Mouse (Mus musculus) lung, postnatal 14 days (tissue): ENCODE data around the gene Tgtp2.
A peak's percentile ranks its signal among the peaks of the same experiment; 100 is the strongest.
"Not testable (repeated sequence)": the region's sequence is repeated elsewhere in the genome, so short reads cannot be mapped to it uniquely, and the experiment has no call there.

Source experiments
- DNase-seq: peaks from one replicate; pipeline ENCODE4 v3.0.0; 2021

Gene Tgtp2

DNA sequence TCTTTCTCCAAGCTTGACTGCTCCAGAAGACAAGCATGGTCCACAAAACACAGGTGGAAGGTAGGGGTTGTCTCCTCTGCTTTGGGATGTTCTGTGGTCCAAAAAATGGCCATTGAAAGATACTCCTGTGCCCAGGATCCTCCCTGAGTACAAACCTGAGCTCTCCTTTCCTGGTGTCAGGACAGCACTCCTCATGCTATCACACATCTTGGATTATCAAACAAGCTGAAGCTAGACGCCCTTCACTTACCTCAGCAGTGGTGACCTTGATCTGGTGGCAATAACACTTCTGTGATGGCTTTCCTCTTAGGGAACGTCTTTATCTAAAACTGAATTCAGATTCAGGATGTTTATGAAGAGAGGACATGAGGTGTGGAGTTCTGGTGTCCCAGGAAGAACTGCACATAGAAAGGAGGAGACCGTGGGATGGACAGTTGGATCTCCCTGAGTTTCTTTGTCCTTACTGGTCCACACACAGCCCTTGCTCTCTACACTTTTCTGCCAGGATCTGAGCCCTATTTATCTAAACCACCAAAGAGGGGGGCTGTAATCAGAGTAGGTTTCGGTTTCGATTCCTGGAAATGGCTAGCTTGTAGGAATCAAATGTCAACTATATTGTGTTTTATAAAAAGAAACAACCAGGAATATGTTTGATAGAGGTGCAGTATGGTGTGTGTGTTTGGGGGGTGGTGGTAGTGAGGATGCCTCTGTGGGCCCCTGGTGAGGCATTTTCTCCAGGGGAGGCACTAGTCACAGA lies at the start of gene Tgtp2:
Gene Tgtp2, minus strand, starts transcription at position 494 of the 757 bp plus-strand sequence.
- DNase-seq, result not testable (repeated sequence)

DNA sequence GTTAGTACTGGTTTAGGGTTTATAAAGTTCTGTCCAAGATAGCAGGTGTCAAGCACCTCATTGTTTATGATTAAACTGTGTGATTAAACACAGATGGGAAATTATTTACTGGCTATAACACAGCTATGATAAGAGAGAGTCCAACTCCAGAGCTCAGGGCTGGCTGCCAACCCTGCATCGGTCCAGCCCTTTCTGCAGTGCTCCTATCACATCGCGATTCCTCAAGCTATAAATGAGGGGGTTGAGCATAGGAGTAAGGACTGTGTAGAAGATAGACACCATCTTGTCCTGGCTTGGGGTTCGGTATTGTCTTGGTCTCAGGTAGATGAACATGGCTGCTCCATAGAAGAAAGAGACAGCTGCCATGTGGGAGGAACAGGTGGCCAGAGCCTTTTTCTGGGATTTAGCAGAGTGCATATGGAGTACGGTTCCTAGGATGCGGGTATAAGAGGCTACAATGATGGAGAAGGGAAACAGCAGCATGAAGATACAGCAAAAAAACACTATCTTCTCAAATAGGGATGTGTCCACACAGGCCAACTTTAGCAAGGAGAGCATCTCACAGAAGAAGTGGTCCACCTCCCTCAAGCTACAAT lies 48.7 kb upstream of the Tgtp2 start:
- no peak for DNase-seq

DNA sequence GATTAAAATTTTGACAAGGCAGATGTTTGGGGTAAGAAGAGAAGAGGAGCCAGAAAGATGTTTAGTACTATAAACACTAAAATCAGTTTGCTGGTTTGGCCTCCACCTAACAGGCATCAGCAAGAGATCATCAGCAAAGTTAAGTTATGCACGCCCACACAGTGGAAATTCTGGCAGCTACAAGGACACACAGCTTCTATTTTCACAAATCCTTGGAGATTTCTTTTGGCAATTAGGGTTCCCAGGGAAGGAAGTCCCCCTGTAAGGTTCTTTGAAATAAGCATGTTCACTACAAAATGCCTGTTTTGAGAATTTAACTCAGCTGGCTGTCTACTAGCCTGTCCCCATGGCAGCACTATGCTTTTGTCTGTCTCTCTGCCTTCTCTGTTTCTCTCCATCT lies 47.0 kb upstream of the Tgtp2 start:
- no peak for DNase-seq

DNA sequence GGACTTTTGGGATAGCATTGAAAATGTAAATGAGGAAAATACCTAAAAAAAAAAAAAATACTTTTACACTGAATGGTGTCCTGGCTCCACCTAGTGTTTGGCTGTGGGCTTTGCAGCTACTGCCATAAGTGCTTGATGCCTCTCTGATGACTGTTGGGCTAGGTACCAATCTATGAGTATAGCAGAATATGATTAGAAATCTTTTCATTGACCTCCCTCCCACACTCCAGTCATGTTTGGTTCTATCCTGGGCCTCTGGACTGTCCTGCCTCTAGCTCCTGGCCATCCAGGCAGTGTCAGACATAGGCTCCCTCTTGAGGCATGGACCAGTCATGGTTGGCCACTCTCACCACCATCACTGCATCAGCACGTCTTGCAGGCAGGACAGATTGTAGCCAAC lies 44.8 kb upstream of the Tgtp2 start:
- DNase-seq, result peak; percentile 47

- DNase-seq, result no peak
These were observed 43.9 kb upstream of the Tgtp2 start for GRCm38 (mm10) chr11:49107650-49108537.

- no peak for DNase-seq
These were observed 41.7 kb upstream of the Tgtp2 start for GRCm38 (mm10) chr11:49105752-49106151.

DNA sequence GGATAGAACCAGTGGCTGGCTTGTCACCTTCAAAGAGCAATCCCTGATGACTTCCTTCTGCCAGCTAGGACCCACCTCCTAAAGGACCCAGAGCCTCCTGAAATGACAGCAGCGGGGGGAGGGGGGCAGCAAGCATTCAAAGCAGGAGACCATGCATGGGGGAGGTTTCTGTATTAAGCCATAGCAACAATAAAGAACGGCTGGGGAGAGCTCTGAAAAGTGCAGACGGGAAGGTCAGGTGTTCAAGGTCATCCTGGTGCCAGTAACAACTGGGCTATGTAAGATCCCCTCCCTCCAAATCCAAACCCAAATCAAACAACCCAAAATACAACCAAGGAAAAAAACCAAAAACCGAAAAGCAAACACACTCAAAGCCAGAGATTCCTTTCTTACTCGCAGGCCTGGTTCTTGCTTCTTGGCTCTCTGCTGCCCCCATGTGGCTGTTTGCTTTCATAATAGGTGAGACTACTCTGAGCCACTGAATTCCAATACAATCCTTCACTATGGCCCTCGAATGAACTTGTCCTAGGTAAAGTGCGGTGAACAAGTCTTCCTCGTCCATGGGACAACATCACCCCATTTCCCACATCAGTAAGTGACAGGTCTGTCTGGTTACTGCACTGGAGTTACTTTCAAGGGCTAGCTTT lies 39.2 kb upstream of the Tgtp2 start:
- peak; percentile 96 for DNase-seq

DNA sequence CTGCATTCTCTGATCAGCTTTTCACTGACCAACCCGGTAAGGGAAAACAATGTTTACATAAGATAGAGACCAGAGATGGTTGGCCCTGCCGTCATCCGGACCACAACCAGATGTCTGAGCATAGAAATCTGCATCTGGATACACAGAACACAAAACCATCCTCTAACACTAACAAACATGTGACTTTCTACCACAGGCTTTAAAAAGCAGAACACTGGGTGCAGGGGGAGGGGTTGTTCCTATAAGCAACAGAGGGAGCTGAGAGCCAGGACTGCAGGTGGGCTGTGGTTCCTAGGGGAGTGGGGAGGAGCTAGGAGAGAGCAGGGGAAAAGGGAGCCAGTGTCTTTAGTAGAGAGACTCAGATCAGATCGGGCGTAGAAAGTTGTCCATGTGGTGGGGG lies 37.5 kb upstream of the Tgtp2 start:
- no peak for DNase-seq

GRCm38 (mm10) chr11:49100409-49100808 lies 36.4 kb upstream of the Tgtp2 start:
- DNase-seq, result no peak

GRCm38 (mm10) chr11:49095367-49095766 lies 31.4 kb upstream of the Tgtp2 start:
- DNase-seq, result no peak

GRCm38 (mm10) chr11:49093861-49094660 lies 30.1 kb upstream of the Tgtp2 start:
- DNase-seq, result no peak

- DNase-seq, result no peak
These were observed 28.8 kb upstream of the Tgtp2 start for GRCm38 (mm10) chr11:49092786-49093185.

- no peak for DNase-seq
These were observed 28.1 kb upstream of the Tgtp2 start for GRCm38 (mm10) chr11:49092053-49092586.

DNA sequence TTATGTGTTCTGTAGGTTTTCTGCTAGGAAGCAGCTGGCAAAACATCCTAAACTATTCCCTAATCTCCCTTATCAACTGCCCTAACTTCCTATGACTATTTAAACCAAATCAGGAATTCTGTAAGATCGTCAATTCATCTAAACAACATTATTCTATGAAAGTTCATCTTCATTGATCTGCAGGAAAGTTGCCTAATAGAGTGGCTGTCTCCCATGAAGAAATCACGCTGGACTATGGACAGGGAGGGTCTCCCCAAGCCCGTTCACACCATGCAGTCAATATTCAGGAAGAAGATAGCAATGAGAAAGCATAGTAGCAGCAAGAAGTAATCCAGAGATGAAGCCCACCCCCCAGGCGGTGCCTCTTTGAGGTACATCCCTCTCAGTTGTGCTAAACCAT lies 27.2 kb upstream of the Tgtp2 start:
- DNase-seq, result no peak

DNA sequence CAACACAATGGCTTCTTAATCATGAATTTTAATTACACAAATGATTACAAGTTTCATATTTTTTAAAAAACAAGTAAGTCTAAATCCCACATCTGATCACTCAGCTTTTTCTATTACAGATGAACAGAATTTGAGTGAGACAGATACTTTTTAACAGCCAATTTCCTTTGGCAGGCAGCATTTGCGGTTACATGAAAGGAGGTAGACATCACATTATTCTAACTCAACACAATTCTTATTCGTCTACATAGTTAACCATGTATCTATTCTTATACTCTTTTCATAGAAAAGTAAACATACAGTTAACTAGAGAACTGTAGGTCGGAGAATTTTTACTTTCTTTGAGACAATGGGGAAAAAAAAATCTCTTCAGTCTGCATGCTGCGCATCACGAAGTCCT lies 26.5 kb upstream of the Tgtp2 start:
- no peak for DNase-seq

GRCm38 (mm10) chr11:49089735-49090507 lies 25.9 kb upstream of the Tgtp2 start:
- no peak for DNase-seq

DNA sequence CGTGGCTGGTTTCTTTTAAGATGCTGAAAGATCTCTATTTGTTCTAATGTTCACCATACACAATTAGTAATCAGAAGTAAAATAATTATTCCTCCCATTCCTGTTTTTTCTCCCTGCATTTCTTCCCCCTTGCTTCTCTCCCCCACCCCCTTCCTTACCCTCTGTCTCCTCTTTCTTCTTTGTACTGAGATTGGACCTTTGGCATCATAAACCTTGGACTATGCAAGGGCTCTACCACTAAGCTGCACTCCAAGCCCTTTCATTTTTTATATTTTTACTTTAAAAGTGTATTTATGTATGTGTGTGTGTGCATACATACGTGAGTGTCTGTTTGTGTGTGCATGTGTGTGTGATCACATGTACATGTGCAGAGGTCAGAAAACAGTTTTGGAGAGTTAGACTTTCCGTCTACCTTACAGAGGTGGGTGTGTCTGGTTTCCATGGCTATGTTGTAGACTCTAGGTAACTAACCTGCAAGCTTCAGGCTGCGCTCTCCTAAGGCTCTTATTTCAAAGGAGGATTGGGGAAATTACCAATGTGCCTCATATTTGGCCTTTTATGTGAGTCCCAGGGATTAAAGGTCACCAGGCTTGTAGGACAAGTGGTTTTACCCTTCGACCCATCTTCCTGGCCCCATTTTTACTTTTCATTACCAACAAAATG lies 25.1 kb upstream of the Tgtp2 start:
- no peak for DNase-seq

DNA sequence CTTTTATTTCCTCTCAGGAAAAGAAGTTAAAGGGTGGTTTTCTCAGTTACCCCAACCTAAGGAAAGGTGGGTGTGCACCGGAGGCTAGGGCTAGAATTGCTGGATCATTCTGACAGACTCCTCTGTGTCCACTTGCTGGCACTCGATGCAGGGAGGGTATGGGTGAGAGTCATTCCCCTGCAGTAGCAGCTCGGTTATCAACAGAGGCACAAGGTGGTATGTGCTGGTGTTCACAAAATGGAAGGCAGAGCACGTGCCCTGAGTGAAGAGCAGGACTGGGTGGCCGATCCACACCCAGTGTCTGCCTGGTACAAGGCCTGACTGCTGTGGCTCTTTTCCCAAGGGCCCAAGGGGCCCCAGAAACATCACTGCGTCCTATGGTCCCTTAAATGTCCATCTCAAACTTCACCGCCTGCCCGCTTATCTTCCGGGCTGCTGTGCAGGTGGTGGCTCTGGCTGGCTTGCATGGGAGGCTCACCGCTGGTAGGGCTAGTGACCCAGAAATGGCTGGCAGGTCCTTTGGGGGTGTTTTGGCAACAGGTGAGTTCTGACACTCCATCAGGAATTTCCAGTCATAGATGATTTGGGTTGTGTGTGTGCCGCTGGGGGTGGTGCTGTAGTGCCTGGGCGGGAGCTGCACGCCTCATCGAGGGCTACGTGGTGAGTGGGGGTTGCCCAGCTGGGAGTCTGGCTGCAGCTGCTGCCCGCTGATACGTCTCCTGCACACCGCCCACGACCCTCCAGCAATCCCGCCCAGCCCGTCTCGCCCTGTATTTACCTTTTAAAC lies 24.0 kb upstream of the Tgtp2 start:
- DNase-seq, result peak; percentile 35

DNA sequence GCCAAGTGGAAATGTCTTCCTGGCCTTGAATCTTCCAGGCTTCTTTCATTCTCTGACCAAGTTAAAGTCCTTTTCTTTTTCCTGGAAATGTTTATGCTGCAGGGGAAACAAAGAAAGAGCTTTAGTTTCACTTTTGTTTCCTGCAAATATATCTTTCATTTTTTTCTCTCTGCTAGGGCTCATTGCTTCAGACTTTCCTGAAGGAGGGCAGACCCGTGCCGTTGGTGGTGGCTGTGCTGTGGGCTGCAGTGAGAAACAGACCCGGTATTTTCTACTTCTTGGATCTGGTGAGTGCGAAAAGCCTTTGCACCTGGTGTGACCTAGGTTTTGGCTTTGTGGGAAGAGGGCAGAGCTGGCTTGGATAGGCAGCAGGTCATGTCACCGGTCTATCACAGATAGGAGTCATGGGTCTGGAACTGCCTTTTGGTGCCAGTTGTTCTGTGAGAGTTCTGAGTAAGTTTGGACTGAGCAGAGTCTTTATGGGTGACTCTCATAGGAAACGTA lies 22.9 kb upstream of the Tgtp2 start:
- DNase-seq, result no peak

DNA sequence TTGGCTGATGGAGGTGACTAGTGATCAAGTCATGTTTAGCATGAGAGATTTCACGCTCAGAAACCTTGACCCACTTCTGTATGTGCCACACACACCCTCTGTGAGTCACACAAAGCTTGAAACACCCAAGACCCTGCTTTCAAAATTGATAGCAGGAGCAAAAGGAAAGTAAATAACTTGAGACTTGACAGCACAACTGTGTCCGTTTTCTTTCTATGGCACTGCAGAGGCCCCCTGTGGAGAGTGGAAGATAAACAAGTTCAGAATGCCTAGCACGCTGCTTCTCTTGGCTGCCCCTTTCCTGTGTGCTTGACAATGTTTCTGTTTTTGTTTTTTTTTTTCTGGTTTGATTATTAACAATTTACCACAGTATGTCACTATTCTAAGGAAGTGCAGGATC lies 20.9 kb upstream of the Tgtp2 start:
- DNase-seq, result no peak
